Mouse (Mus musculus) heart, embryonic 15.5 days (tissue): ENCODE data around the gene Vamp3. TPM values are rescaled to one million over a fixed set of nuclear protein-coding genes. Genes with fewer than 3 reads are reported as not detected.
"Not testable (repeated sequence)": the region's sequence is repeated elsewhere in the genome, so short reads cannot be mapped to it uniquely, and the experiment has no call there.

Experiments
- ATAC-seq: fragments of 200-750 bp; cut with Nextera tagmentation; replicated peaks from 2 replicates; pipeline ENCODE4 v1.8.0; 2017; ENCODE audit warnings: low read depth, moderate TSS enrichment; ENCODE audit not compliant: insufficient number of reproducible peaks, insufficient read depth, low FRiP score
- H3K27ac ChIP-seq: fragments of 300-500 bp; sonication (generic); 2 replicates; pipeline ENCODE4 v1.5.1; 2015; ENCODE audit warnings: mild to moderate bottlenecking, inconsistent platforms
- H3K27me3 ChIP-seq: fragments of 300-500 bp; sonication (generic); 2 replicates; pipeline ENCODE4 v1.6.1; 2015; ENCODE audit warnings: inconsistent platforms
- H3K36me3 ChIP-seq: fragments of 300-500 bp; sonication (generic); 2 replicates; pipeline ENCODE4 v1.6.1; 2015; ENCODE audit warnings: mild to moderate bottlenecking, inconsistent platforms
- H3K4me1 ChIP-seq: fragments of 300-500 bp; sonication (generic); replicated peaks from 2 replicates; pipeline ENCODE4 v1.6.1; 2015; ENCODE audit warnings: inconsistent platforms
- H3K4me2 ChIP-seq: fragments of 300-500 bp; sonication (generic); 2 replicates; pipeline ENCODE4 v1.6.1; 2015; ENCODE audit warnings: inconsistent platforms, mild to moderate bottlenecking, moderate library complexity
- H3K4me3 ChIP-seq: fragments of 300-500 bp; sonication (generic); 2 replicates; pipeline ENCODE4 v1.5.1; 2015; ENCODE audit warnings: mild to moderate bottlenecking, inconsistent platforms
- H3K9ac ChIP-seq: fragments of 300-500 bp; sonication (generic); 2 replicates; pipeline ENCODE4 v1.6.1; 2015; ENCODE audit warnings: mild to moderate bottlenecking, inconsistent platforms
- H3K9me3 ChIP-seq: fragments of 300-500 bp; sonication (generic); replicated peaks from 2 replicates; pipeline ENCODE4 v1.6.1; 2016; ENCODE audit warnings: inconsistent platforms
- WGBS: fragments of 180-500 bp; shearing (Covaris S2); methylation state at CpG from one replicate; pipeline ENCODE4 v1.1.7; 2015; ENCODE audit warnings: mixed read lengths; 5-methylcytosine and 5-hydroxymethylcytosine counted together
- polyA plus RNA-seq: library from polyadenylated mRNA; unstranded; fragments of >200 nt; fragmentation: Nextera tagmentation; extraction: Ambion mirVana; gene quantifications from 2 replicates; pipeline ENCODE4 v1.2.1, GENCODE M21; 2015

The Vamp3 gene
- polyA plus RNA-seq, 1 experiment from 2014 or later, result 88.0 TPM

DNA sequence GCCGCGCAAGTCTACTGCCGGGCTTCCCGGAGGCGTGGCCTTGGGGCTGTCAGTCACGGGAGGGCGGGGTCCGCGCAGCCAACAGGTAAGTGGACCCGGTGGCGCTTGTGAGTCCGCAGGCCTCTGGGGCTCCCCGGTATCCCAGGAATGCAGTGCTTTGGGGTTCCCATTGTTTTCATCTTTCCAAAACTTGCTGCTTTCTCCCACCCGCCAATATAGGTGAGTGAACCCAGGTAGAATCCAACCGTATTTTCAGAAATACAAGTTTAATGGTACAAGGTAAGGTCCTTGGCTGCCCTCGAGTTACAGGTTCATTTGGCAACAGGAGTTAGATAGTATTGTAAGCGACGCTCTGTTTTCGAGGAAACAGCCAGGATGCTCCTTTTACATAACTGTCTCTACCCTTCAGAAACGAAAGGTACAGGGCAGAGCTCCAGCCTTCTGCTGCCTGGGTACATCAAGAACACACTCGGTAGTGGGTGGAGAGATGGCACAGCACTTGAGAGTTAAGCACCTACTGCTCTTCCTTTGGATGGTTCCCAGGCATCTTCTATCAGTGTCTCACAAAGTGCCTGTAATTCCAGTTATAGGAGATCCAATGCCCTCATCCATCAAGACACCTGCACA lies 12.7 kb downstream of the Vamp3 start:
- Histone ChIP-seq H3K27me3 (no peaks in the 10 kb centered on the region), H3K36me3 (peaks cover 31% of the 10 kb centered on the region; the same call in 1 of the 2 replicates), H3K4me2 (peak overlapping the region; percentile 99), H3K4me3 (peak overlapping the region; percentile 59), H3K9ac (peak overlapping the region; percentile 35; the same call in 1 of the 2 replicates), H3K4me1 (peaks cover 24% of the 10 kb centered on the region), H3K27ac (peak overlapping the region; percentile 20; the same call in 1 of the 2 replicates), H3K9me3 (no peaks in the 10 kb centered on the region)
- no peak for ATAC-seq
- 5% methylated on average over 21 of the region's 21 CpGs for WGBS

GRCm38 (mm10) chr4:151044037-151044943 lies 13.5 kb downstream of the Vamp3 start, which contains the start of gene Per3:
Per3 (minus strand) TSS chr4:151044665.
- peak within 1 kb of the TSS; percentile 99 for H3K4me2 ChIP-seq
- peak within 1 kb of the TSS; percentile 64 for H3K9ac ChIP-seq
- H3K27me3 ChIP-seq, result no peaks in the 10 kb centered on the region
- under 1% methylated on average over 76 of the region's 79 CpGs for WGBS
- peak; percentile 96 for ATAC-seq
- H3K36me3 ChIP-seq, result peaks cover 28% of the 10 kb centered on the region; the same call in 1 of the 2 replicates
- H3K27ac ChIP-seq, result peak within 1 kb of the TSS; percentile 61
- H3K4me3 ChIP-seq, result peak within 1 kb of the TSS; percentile 59
- H3K9me3 ChIP-seq, result no peaks in the 10 kb centered on the region
- H3K4me1 ChIP-seq, result peaks cover 24% of the 10 kb centered on the region

GRCm38 (mm10) chr4:151043281-151043680 lies 14.5 kb downstream of the Vamp3 start:
- Histone ChIP-seq H3K27me3 (no peaks in the 10 kb centered on the region), H3K36me3 (peaks cover 18% of the 10 kb centered on the region; the same call in 1 of the 2 replicates), H3K27ac (no peak overlapping the region), H3K4me3 (peak overlapping the region; percentile 59), H3K9me3 (no peaks in the 10 kb centered on the region), H3K4me2 (peak overlapping the region; percentile 99), H3K9ac (peak overlapping the region; percentile 64), H3K4me1 (peaks cover 24% of the 10 kb centered on the region)
- 49% methylated on average over 5 of the region's 5 CpGs for WGBS
- ATAC-seq, result no peak

- no peak for ATAC-seq
- H3K4me2 ChIP-seq, result peak overlapping the region; percentile 20
- no peak overlapping the region for H3K27ac ChIP-seq
- no peaks in the 10 kb centered on the region for H3K9me3 ChIP-seq
- no peak overlapping the region for H3K9ac ChIP-seq
- no peaks in the 10 kb centered on the region for H3K27me3 ChIP-seq
- peaks cover 6% of the 10 kb centered on the region; the same call in 1 of the 2 replicates for H3K36me3 ChIP-seq
- H3K4me1 ChIP-seq, result peaks cover 24% of the 10 kb centered on the region
- WGBS, result 59% methylated on average over 5 of the region's 5 CpGs
- no peak overlapping the region for H3K4me3 ChIP-seq
Measured at GRCm38 (mm10) chr4:151041506-151041905, 16.3 kb downstream of the Vamp3 start.

DNA sequence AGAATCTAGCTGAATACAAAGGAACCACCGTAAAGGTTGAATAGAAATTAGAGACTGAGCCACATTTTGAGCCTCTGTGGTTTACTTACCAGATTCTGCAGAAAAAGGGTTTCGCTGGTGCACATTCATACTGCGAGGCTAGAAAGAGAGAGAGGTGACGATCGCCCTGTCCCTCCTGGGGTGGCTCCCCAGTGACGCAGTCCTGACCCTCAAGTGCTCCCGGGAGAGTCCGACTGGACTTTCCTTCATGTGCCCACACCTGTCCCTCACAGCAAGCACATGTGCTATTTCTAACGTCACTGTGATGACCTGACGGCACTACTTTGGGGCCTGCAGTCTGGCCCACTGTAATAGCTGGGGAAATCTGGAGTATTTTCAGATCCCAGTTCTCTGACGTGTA lies 20.0 kb downstream of the Vamp3 start:
- no peaks in the 10 kb centered on the region for H3K9me3 ChIP-seq
- H3K36me3 ChIP-seq, result peaks cover 3% of the 10 kb centered on the region; the same call in 1 of the 2 replicates
- no peak overlapping the region for H3K4me2 ChIP-seq
- H3K4me1 ChIP-seq, result peaks cover 7% of the 10 kb centered on the region
- no peaks in the 10 kb centered on the region for H3K27me3 ChIP-seq
- 84% methylated on average over 11 of the region's 11 CpGs for WGBS
- ATAC-seq, result no peak
- no peak overlapping the region for H3K9ac ChIP-seq
- no peak overlapping the region for H3K27ac ChIP-seq
- H3K4me3 ChIP-seq, result no peak overlapping the region

DNA sequence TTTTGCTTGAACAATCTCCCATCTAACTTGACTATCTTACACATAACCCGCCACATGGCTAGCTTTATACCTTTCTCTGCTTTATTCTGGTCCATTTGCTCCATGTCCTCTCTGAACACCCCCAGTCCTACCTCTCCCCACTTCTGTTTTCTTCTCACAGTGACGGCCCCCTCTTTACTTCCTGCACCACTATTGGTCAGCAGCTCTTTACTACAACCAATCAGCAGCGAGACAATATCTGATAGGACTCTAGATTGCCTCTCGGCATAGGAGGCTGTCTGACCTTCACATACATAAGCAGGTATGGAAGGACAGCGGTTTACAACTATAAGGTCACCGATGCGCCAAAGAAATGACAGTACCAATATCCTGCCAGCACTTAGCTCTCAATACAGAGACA lies 21.2 kb downstream of the Vamp3 start:
- no peak overlapping the region for H3K27ac ChIP-seq
- 78% methylated on average over 7 of the region's 7 CpGs for WGBS
- no peaks in the 10 kb centered on the region for H3K27me3 ChIP-seq
- ATAC-seq, result no peak
- H3K4me2 ChIP-seq, result no peak overlapping the region
- H3K9me3 ChIP-seq, result no peaks in the 10 kb centered on the region
- H3K4me3 ChIP-seq, result no peak overlapping the region
- no peak overlapping the region for H3K9ac ChIP-seq
- H3K36me3 ChIP-seq, result peaks cover 3% of the 10 kb centered on the region; the same call in 1 of the 2 replicates
- peaks cover 5% of the 10 kb centered on the region for H3K4me1 ChIP-seq

DNA sequence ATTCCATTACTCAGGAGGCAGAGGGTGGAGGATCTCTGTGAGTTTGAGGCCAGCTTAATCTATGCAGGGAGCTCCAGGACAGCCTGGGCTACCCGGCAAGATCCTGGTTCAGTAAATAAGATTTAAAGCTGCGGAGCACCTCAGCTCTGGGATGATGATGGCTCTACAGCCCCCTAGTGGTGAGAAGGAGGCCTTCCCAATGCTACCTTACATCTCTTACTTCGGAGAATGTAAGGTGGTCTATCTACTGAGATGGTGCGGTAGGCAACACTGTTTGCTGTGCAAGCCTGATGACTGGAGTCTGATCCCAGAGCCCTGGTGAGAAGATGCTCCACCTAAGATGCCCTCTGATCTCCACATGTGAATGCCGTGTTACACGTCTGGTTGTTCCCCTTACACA lies 30.8 kb downstream of the Vamp3 start:
- Histone ChIP-seq H3K36me3 (peaks cover 8% of the 10 kb centered on the region), H3K9me3 (no peaks in the 10 kb centered on the region), H3K27me3 (no peaks in the 10 kb centered on the region), H3K27ac (no peak overlapping the region), H3K9ac (no peak overlapping the region), H3K4me2 (no peak overlapping the region), H3K4me1 (no peaks in the 10 kb centered on the region), H3K4me3 (no peak overlapping the region)
- 43% methylated on average over 6 of the region's 6 CpGs for WGBS
- ATAC-seq, result no peak

GRCm38 (mm10) chr4:151024152-151024551 lies 33.6 kb downstream of the Vamp3 start:
- H3K27ac ChIP-seq, result no peak overlapping the region
- no peak overlapping the region for H3K9ac ChIP-seq
- no peaks in the 10 kb centered on the region for H3K9me3 ChIP-seq
- H3K36me3 ChIP-seq, result peaks cover 9% of the 10 kb centered on the region
- no peak for ATAC-seq
- H3K4me1 ChIP-seq, result no peaks in the 10 kb centered on the region
- no peak overlapping the region for H3K4me3 ChIP-seq
- H3K4me2 ChIP-seq, result no peak overlapping the region
- 36% methylated on average over 9 of the region's 9 CpGs for whole genome bisulfite sequencing
- no peaks in the 10 kb centered on the region for H3K27me3 ChIP-seq

DNA sequence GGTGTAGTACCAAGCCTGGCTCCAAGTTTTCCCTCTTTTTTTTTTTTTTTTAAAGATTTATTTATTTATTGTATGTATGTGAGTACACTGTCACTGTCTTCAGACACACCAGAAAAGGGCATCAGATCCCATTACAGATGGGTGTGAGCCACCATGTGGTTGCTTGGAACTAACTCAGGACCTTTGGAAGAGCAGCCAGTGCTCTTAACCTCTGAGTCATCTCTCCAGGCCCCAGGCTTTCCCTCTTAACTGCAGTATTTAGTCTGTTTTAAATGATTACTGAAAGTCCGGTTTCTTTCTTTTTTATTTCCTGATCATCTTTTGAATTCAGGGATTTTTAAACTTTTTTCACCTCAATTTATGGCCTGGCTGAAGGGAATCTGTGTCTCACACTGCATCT lies 40.4 kb downstream of the Vamp3 start:
- ATAC-seq, H3K9ac ChIP-seq, H3K9me3 ChIP-seq, H3K4me3 ChIP-seq, H3K4me1 ChIP-seq, H3K27me3 ChIP-seq, H3K27ac ChIP-seq, H3K4me2 ChIP-seq: not testable (repeated sequence)
- 87% methylated on average over 1 of the region's 1 CpGs for WGBS
- peaks cover 27% of the 10 kb centered on the region for H3K36me3 ChIP-seq

DNA sequence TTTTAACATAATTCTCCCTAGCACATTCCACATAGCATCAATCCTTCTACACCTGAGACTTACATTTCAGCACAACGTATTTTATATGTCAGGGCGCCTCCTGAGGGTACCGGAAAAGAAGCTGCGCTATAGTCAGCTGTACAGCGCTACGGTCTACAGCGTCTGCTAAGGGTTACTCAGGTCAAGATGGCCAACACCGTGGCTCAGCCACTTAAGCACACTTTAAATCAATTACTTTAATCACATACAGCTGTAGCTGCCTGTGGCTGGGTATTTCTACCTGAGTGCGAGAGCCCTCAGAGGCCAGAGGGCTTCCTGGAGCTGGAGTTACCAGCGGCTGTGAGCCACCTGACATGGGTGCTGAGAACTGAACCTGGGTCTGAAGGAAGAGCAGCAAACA lies 41.8 kb downstream of the Vamp3 start:
- H3K27me3 ChIP-seq, result no peaks in the 10 kb centered on the region
- H3K4me1 ChIP-seq, result no peaks in the 10 kb centered on the region
- no peak overlapping the region for H3K27ac ChIP-seq
- H3K9me3 ChIP-seq, result no peaks in the 10 kb centered on the region
- H3K36me3 ChIP-seq, result peaks cover 23% of the 10 kb centered on the region
- no peak overlapping the region for H3K4me2 ChIP-seq
- H3K9ac ChIP-seq, result no peak overlapping the region
- 81% methylated on average over 10 of the region's 10 CpGs for WGBS
- H3K4me3 ChIP-seq, result no peak overlapping the region
- ATAC-seq, result no peak

- Histone ChIP-seq H3K9ac (no peak overlapping the region), H3K9me3 (no peaks in the 10 kb centered on the region), H3K4me1 (no peaks in the 10 kb centered on the region), H3K4me3 (no peak overlapping the region), H3K27me3 (no peaks in the 10 kb centered on the region), H3K36me3 (peaks cover 10% of the 10 kb centered on the region; the same call in 1 of the 2 replicates), H3K4me2 (no peak overlapping the region), H3K27ac (no peak overlapping the region)
- no peak for ATAC-seq
- 84% methylated on average over 7 of the region's 7 CpGs for WGBS
Measured at GRCm38 (mm10) chr4:151010316-151010715, 47.4 kb downstream of the Vamp3 start.
